Mouse (Mus musculus) liver, embryonic 15.5 days (tissue): ENCODE measurements around the gene Gabarapl2. TPM values are rescaled to one million over a fixed set of nuclear protein-coding genes. Genes with fewer than 3 reads are reported as not detected.

Experiments
- ATAC-seq: fragments of 200-750 bp; cut with Nextera tagmentation; 2 replicates; pipeline ENCODE4 v1.8.0; 2017; ENCODE audit warnings: moderate number of reproducible peaks, mild to moderate bottlenecking, moderate library complexity; ENCODE audit not compliant: insufficient read depth
- H3K27ac ChIP-seq: fragments of 300-500 bp; sonication (generic); replicated peaks from 2 replicates; pipeline ENCODE4 v1.5.1; 2015; ENCODE audit warnings: mild to moderate bottlenecking, inconsistent platforms
- H3K27me3 ChIP-seq: fragments of 300-500 bp; sonication (generic); 2 replicates; pipeline ENCODE4 v1.6.1; 2015; ENCODE audit warnings: mild to moderate bottlenecking, inconsistent platforms
- H3K36me3 ChIP-seq: fragments of 300-500 bp; sonication (generic); replicated peaks from 2 replicates; pipeline ENCODE4 v1.6.1; 2015; ENCODE audit warnings: moderate library complexity, mild to moderate bottlenecking, inconsistent platforms
- H3K4me1 ChIP-seq: fragments of 300-500 bp; sonication (generic); replicated peaks from 2 replicates; pipeline ENCODE4 v1.6.1; 2015; ENCODE audit warnings: inconsistent platforms
- H3K4me2 ChIP-seq: fragments of 300-500 bp; sonication (generic); 2 replicates; pipeline ENCODE4 v1.6.1; 2015; ENCODE audit warnings: moderate library complexity, mild to moderate bottlenecking, inconsistent platforms
- H3K4me3 ChIP-seq: fragments of 300-500 bp; sonication (generic); replicated peaks from 2 replicates; pipeline ENCODE4 v1.5.1; 2015; ENCODE audit warnings: mild to moderate bottlenecking, inconsistent platforms
- H3K9ac ChIP-seq: fragments of 300-500 bp; sonication (generic); 2 replicates; pipeline ENCODE4 v1.6.1; 2015; ENCODE audit warnings: moderate library complexity, mild to moderate bottlenecking, inconsistent platforms
- H3K9me3 ChIP-seq: fragments of 300-500 bp; sonication (generic); replicated peaks from 2 replicates; pipeline ENCODE4 v1.6.1; 2016; ENCODE audit warnings: inconsistent platforms
- WGBS: fragments of 180-500 bp; shearing (Covaris S2); methylation state at CpG from one replicate; pipeline ENCODE4 v1.1.7; 2015; ENCODE audit warnings: mixed read lengths; ENCODE audit not compliant: insufficient replicate concordance; 5-methylcytosine and 5-hydroxymethylcytosine counted together
- polyA plus RNA-seq: library from polyadenylated mRNA; unstranded; fragments of >200 nt; fragmentation: Nextera tagmentation; extraction: Ambion mirVana; gene quantifications from 2 replicates; pipeline ENCODE4 v1.2.1, GENCODE M21; 2015

The Gabarapl2 gene
- 182 and 198 TPM in 2 replicates for polyA plus RNA-seq

- ATAC-seq, result peak; percentile 88
- Histone ChIP-seq H3K4me3 (peak within 1 kb of the TSS; percentile 97), H3K27me3 (no peaks in the 10 kb centered on the region), H3K4me1 (peaks cover 31% of the 10 kb centered on the region), H3K27ac (peak within 1 kb of the TSS; percentile 93), H3K4me2 (peak within 1 kb of the TSS; percentile 93), H3K36me3 (peaks cover 32% of the 10 kb centered on the region), H3K9ac (peak within 1 kb of the TSS; percentile 93), H3K9me3 (no peaks in the 10 kb centered on the region)
- under 1% methylated on average over 65 of the region's 65 CpGs for WGBS
Observed at GRCm38 (mm10) chr8:111940171-111941100, at the start of gene Gabarapl2. Gene Gabarapl2, plus strand, starts transcription at chr8:111940703.

- no peaks in the 10 kb centered on the region for H3K9me3 ChIP-seq
- 48% methylated on average over 6 of the region's 6 CpGs for WGBS
- no peak for ATAC-seq
- H3K27ac ChIP-seq, result no peak overlapping the region
- H3K27me3 ChIP-seq, result peaks cover 51% of the 10 kb centered on the region
- no peak overlapping the region for H3K4me3 ChIP-seq
- no peak overlapping the region for H3K4me2 ChIP-seq
- H3K36me3 ChIP-seq, result no peaks in the 10 kb centered on the region
- no peak overlapping the region for H3K9ac ChIP-seq
- H3K4me1 ChIP-seq, result peaks cover 24% of the 10 kb centered on the region
Observed at GRCm38 (mm10) chr8:111890911-111891303, 49.6 kb upstream of the Gabarapl2 start.

GRCm38 (mm10) chr8:111891983-111892382, 48.5 kb upstream of the Gabarapl2 start:
- H3K36me3 ChIP-seq, result no peaks in the 10 kb centered on the region
- H3K4me3 ChIP-seq, result no peak overlapping the region
- H3K27ac ChIP-seq, result no peak overlapping the region
- H3K27me3 ChIP-seq, result peaks cover 51% of the 10 kb centered on the region
- peaks cover 17% of the 10 kb centered on the region for H3K4me1 ChIP-seq
- 15% methylated on average over 8 of the region's 8 CpGs for WGBS
- H3K4me2 ChIP-seq, result no peak overlapping the region
- no peak for ATAC-seq
- H3K9me3 ChIP-seq, result no peaks in the 10 kb centered on the region
- H3K9ac ChIP-seq, result no peak overlapping the region

GRCm38 (mm10) chr8:111892615-111893014, 47.9 kb upstream of the Gabarapl2 start:
- Histone ChIP-seq H3K36me3 (no peaks in the 10 kb centered on the region), H3K9ac (no peak overlapping the region), H3K27me3 (peaks cover 51% of the 10 kb centered on the region), H3K4me1 (peaks cover 15% of the 10 kb centered on the region), H3K9me3 (no peaks in the 10 kb centered on the region), H3K4me2 (no peak overlapping the region), H3K27ac (no peak overlapping the region), H3K4me3 (no peak overlapping the region)
- 33% methylated on average over 5 of the region's 5 CpGs for WGBS
- no peak for ATAC-seq

GRCm38 (mm10) chr8:111894955-111895354, 45.5 kb upstream of the Gabarapl2 start:
- Histone ChIP-seq H3K4me1 (0 out of 2 replicates have a peak, but pooled peaks cover 5% of the 10 kb centered on the region), H3K4me3 (no peak overlapping the region), H3K9me3 (no peaks in the 10 kb centered on the region), H3K27ac (no peak overlapping the region), H3K4me2 (no peak overlapping the region), H3K9ac (no peak overlapping the region), H3K27me3 (peaks cover 31% of the 10 kb centered on the region), H3K36me3 (no peaks in the 10 kb centered on the region)
- WGBS, result 77% methylated on average over 7 of the region's 7 CpGs
- no peak for ATAC-seq

GRCm38 (mm10) chr8:111898586-111898985, 41.9 kb upstream of the Gabarapl2 start:
- no peak for ATAC-seq
- Histone ChIP-seq H3K4me2 (no peak overlapping the region), H3K9ac (no peak overlapping the region), H3K36me3 (no peaks in the 10 kb centered on the region), H3K27ac (no peak overlapping the region), H3K4me1 (no peaks in the 10 kb centered on the region), H3K4me3 (no peak overlapping the region), H3K9me3 (no peaks in the 10 kb centered on the region), H3K27me3 (peaks cover 4% of the 10 kb centered on the region; the same call in 1 of the 2 replicates)
- 39% methylated on average over 10 of the region's 10 CpGs for WGBS

- Histone ChIP-seq H3K4me1 (no peaks in the 10 kb centered on the region), H3K27me3 (peaks cover 14% of the 10 kb centered on the region), H3K9ac (no peak overlapping the region), H3K36me3 (no peaks in the 10 kb centered on the region), H3K27ac (no peak overlapping the region), H3K4me2 (no peak overlapping the region), H3K9me3 (no peaks in the 10 kb centered on the region), H3K4me3 (no peak overlapping the region)
- WGBS, result 53% methylated on average over 5 of the region's 5 CpGs
- ATAC-seq, result no peak
Observed at GRCm38 (mm10) chr8:111902080-111902479, 38.4 kb upstream of the Gabarapl2 start.

GRCm38 (mm10) chr8:111905500-111906121, 34.9 kb upstream of the Gabarapl2 start:
- H3K27me3 ChIP-seq, result peaks cover 35% of the 10 kb centered on the region
- H3K4me1 ChIP-seq, result no peaks in the 10 kb centered on the region
- H3K36me3 ChIP-seq, result no peaks in the 10 kb centered on the region
- WGBS, result 37% methylated on average over 8 of the region's 8 CpGs
- H3K27ac ChIP-seq, result no peak overlapping the region
- no peak overlapping the region for H3K4me3 ChIP-seq
- ATAC-seq, result no peak
- no peak overlapping the region for H3K4me2 ChIP-seq
- no peaks in the 10 kb centered on the region for H3K9me3 ChIP-seq
- H3K9ac ChIP-seq, result no peak overlapping the region

GRCm38 (mm10) chr8:111909621-111910450, 30.7 kb upstream of the Gabarapl2 start, which contains the start of gene Chst5:
Gene Chst5, minus strand, starts transcription at chr8:111910447.
- no peak within 1 kb of the TSS for H3K9ac ChIP-seq
- no peak for ATAC-seq
- H3K36me3 ChIP-seq, result no peaks in the 10 kb centered on the region
- no peaks in the 10 kb centered on the region for H3K9me3 ChIP-seq
- peaks cover 67% of the 10 kb centered on the region for H3K27me3 ChIP-seq
- no peak within 1 kb of the TSS for H3K27ac ChIP-seq
- H3K4me1 ChIP-seq, result no peaks in the 10 kb centered on the region
- WGBS, result 9% methylated on average over 47 of the region's 47 CpGs
- H3K4me2 ChIP-seq, result peak within 1 kb of the TSS; percentile 13; the same call in 1 of the 2 replicates
- H3K4me3 ChIP-seq, result no peak within 1 kb of the TSS

GRCm38 (mm10) chr8:111911572-111911971, 28.9 kb upstream of the Gabarapl2 start:
- Histone ChIP-seq H3K27ac (no peak overlapping the region), H3K9me3 (no peaks in the 10 kb centered on the region), H3K9ac (no peak overlapping the region), H3K4me2 (no peak overlapping the region), H3K27me3 (peaks cover 64% of the 10 kb centered on the region), H3K36me3 (no peaks in the 10 kb centered on the region), H3K4me1 (no peaks in the 10 kb centered on the region), H3K4me3 (no peak overlapping the region)
- 48% methylated on average over 7 of the region's 7 CpGs for WGBS
- ATAC-seq, result no peak
